Mouse (Mus musculus) c-Kit-positive CD71-positive TER-119-positive erythroid progenitor cells, embryonic 14.5 days (primary cell): ENCODE measurements at regions not wholly inside any gene's neighbourhood (a gene's known extent, or its start where the extent isn't known, plus 50 kb on each side); places are given as distances from the start of the nearest gene placed in this dataset.

Experiments
- DNase-seq: peaks from one replicate; pipeline ENCODE4 v3.0.0-alpha.2; 2013; ENCODE audit warnings: low spot score

DNA sequence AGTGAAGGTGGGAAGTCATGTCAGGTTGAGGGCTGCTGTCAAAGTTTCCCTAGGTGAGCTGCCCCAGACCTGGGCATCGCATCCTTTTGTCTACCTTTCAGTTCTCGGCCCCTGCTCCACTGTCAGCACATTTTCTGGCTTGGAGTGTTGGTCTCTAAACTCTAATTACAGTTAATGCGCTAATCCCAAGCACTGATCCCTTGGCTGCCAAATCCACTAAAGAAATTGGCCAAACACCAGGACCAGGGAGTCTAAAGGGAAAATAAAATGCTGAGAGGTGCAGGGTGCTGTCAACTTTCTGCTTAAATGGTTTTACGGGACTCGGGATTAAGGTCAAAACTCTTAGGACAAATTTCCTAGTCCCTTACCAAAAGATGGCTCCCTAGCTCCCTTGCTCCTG is 450.3 kb upstream of the Adamts9 start:
- no peak for DNase-seq

DNA sequence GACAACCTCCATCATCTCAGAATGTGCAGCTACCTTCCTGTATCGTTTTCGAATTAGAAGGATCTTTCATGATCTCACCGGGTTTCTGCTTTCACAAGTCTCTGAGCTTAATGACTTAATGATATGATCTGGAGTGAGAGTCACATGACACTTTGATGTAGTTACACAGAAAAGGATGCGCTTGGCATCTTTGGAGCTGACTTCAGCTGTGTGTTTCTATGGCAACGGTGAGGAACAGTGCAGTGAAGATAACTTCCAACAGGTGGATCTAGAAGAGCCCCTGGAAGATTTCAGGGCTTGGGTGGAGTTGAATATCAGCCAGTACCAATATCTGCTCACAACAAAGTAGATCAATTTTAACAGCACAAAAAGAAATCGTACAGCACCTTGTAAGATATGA is 449.1 kb upstream of the Adamts9 start:
- no peak for DNase-seq

DNA sequence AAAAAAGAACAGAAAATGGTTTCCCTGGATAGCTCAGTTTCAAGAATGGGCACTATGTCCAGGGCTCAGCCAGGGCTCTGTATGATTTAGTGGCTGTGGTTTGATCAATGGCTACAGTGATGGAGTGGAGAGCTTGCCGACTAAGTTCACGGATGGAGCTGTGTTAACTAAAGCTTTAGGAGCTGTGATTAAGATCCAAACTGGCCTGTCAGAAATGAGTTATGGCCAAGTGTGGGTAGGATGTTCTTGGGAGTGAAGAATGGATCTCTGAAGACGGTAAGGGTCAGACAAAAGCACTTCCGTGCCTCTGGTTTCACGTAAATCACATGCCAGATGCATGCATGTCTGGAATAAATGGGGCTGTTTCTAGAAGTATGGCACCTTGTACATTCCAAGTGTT is 447.9 kb upstream of the Adamts9 start:
- no peak for DNase-seq

DNA sequence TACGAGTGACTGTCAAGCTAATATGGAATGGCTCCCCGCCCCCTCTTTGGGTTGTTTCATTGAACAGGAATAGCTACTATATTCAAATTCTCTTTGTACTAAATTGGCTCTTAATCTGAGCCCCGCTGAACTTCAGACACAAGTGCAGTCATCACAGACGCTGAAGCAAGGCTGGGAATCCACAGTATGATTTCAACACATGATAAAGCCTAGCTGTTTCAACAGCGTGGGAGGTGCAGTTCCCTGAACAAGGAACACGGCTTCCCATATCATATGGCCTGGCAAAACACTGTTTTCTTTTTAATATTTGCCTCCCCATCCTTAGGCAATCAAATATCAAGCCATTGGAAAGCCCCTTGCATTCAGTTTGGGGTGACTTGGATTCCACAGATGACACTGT is 428.0 kb upstream of the Adamts9 start:
- no peak for DNase-seq

DNA sequence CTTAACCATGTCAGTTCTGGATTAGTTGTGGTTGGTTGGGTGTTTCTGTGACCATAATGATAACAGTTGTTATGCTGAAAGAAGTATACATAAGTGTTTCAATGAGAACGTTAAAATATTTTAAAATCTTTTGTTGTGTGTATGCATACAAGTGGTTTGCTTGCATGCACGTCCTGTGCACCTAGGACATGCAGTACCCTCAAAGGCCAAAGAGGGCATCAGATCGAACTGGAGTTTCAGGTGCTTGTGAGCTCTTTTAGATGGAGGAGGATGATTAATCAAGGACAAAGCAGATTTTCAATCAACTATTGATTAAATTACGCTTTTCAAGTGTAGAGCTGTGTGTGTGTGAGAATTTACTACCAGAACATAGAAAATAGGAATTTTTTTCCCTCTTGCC is 420.6 kb upstream of the Adamts9 start:
- DNase-seq: no peak

DNA sequence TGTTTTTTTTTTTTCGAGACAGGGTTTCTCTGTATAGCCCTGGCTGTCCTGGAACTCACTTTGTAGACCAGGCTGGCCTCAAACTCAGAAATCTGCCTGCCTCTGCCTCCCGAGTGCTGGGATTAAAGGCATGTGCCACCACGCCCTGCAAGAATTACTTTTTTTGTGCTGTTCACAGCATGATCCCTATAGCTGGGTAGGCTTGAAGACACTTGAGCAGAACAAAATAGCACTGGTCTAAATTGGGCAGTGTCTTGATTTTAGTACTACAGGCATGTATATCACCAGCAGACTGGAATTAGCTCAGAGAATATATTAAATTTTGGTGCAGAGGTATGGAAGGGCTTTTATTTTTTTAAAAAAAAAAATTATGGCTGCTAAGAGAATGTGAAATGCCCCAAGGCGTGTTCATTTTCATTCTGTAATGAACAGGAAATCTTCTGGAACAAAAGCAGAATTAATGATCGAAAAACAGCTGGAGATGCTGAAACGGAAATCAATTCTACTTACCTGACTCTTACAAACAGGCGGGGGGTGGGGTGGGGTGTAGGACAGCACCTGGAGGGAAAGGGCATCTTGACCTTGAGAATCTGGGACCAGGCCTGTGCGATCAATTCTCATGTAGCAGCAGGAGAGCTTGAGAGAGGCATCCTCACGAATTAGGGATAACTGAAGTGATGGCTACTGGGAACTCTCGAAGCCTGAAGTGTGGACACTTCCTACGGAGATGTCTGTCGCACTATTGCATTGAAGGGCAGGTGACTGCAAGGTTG is 410.2 kb upstream of the Adamts9 start:
- no peak for DNase-seq

DNA sequence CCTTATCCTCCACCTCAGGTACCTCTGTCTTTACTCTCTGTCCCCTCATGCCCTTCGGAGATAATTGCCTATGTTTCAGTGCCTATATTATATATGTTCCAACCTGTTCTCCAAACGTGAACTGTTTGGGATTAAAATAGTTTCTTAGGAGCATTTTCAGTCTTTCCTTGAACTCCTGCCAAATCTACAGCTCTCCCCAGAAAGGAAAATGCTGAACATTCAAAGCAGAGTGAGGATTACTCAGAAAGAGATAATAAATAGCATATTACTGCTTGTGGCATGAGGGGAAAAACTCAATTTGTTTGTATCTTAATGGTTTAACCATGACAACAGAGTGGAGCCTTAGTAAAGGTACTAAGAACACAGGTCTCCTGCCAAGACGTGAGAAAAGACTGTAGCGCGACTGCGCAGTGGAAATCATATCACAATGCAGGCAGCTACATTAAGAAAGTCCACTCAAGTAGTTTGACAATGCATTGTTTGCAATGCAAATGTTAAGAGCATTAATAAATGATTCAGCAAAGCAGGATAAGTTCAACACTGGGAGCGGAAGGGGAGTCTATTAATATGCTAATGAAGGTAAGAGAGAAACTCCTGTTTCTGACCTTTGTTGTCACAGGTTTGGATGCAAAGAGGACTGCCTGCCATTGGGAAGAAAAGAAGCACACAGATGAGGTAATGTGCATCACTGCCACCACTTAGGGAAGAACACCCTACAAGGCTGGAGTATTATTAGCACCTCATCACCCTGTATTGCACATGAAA is 406.8 kb upstream of the Adamts9 start:
- no peak for DNase-seq

DNA sequence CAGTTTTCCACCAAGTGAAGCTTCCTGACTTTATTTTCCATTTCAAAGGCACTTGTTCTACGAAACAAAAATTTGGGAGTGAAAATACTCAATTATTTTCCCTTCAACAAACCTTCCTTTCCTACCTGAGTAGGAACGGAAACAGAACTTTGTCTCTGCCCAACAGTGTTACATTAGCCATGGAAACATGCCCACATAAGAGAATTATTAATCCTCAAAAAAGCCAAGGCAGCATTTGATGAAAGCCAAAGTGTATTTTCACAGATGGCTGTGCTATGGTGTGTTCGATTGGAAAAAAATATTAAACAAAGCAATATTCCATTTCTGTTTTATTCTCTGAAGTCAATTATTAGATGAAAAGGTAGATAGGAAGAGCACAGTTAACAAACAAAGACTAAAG is 404.8 kb upstream of the Adamts9 start:
- DNase-seq: no peak

DNA sequence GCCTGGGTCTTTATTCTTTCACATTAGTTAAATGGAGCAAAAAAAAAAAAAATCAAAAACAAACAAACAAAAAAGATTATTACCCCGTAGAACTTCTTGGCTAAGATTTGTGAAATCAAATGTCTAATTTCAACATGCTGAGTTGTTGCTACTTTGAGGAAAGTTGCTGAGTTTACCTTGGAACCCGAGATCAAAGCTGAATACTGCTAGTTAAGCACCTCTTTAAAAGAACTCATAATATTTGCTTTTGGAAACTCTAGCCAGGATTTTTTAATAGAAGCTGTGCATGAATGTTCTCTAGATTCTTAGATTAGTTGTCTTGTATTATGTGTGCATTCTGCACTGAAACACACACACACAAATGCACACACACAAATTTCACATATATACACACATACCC is 385.4 kb upstream of the Adamts9 start:
- DNase-seq: no peak

DNA sequence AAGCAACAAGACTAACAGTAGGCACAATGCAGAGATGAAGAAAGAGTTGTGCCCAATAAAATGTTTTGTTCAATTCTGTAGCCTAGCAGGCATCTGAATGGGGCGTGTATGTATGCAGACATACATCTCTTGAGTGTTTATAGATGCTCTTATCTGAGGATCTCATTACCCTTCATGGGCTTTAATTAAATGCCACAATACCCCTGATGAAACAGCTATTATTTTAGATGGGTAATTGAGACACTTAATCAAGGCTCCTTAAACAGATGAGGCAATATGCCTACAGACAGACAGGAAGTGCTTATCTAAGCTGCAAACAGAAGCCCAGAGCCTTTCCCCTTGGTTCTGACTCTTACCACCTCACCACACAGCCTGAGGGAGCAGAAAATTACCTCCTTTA is 384.6 kb upstream of the Adamts9 start:
- no peak for DNase-seq

DNA sequence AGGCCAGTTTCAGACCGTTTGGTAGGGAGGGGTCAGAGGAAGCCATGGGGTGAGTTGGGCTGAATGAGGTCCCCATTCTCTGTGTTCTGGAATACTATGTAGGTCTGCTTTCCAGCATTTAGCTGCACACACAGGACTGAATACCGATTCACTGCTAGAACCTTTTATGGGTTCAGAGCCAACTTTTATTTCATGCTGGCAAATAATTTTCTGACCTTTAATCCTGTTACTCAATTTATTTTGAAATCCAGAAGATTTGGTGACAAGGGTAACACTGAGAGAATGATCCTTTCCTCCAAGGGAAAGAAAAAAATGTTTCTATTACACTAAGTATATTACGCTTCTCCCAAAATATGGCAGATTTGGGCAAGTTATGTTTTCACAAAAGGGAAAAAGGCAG is 380.6 kb upstream of the Adamts9 start:
- DNase-seq: no peak

DNA sequence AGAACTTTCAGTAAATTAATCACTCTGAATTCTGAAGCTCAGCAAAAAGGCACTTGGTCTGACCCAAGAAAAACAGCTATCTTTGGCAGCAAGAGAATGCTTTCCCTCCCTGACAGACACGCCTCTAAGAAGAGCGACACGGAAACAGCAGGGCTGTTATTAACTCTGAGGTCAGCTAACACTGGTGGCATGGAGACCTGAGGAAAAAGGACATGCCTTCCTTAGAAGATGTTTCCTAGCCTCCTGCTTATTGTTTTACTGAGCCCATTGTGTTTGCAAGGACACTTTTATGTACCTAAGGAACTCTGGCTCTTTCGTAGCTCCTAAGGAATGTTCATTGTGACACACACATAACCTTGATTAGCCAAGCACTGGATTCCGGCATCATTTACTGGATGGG is 371.3 kb upstream of the Adamts9 start:
- no peak for DNase-seq

DNA sequence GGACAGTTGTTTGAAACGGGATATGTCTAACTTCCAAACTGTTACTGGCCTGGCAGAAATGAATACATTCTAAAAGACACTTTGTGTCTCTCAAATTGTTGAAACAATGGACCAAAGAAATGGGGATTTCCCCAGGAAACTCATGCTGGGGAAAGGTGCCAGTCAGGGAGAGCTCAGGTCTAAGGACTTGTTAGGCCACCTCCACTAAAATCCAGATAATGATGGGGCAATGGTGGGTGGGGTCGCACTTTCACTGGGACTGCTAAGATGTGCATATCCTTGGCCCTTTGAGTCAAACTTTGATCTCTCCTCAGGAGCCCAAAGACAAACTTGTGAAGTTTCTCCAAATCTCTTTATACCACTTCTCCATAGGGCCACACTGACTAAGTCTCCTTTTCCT is 361.9 kb upstream of the Adamts9 start:
- DNase-seq: no peak

DNA sequence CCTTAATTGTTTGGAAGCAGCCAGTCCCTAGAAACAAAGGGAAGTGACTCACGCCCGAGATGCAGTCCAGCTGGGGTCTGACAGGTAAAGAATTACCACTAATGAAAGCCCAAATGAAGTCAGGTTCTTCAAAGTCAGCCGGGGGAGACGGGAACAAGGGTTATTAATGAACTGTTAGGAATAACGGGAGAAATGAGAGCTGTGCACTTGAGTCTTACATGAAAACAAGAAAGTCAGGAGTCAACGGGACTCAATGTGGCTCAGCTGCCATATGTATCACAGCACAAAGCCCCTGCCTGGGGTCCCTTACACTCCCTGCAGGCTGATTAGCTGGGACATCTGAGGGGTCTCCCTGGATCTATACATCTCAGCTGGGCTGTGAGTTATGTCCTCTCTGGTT is 354.7 kb upstream of the Adamts9 start:
- no peak for DNase-seq

DNA sequence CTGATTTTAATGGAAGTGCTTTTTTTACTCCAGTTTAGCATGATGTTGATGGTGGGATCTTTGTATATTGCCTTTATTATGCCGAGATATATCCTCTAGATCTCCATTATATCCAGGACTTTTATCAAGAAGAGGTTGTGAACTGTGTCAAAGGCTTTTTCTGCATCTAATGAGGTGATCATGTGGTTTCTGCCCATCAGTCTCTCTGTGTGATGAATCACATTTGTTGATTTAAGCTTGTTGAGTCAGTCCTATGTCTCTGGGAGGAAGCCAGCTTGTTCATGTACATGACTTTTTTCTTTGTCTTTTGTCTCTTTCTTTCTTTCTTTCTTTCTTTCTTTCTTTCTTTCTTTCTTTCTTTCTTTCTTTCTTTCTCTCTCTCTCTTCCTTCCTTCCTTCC is 348.4 kb upstream of the Adamts9 start:
- DNase-seq: no peak

DNA sequence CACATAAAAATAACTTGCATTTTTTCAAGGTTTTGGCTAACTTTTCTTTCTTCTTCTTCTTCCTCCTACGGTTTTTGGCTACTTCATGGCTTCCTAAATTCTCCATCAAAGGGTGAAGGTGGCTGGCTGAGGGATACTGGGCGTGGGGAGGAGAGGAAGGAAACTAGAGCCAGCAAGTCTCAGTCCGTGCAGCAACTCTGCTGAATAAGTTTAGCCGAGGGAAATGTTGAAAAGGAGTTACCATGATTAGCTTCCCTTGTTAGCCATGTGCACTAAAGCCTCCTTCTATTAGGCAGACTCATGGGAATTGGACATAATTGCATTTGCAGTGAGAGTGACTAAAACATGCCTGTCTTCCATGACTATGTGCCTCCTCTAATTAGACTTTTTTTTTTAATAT is 345.1 kb upstream of the Adamts9 start:
- no peak for DNase-seq

DNA sequence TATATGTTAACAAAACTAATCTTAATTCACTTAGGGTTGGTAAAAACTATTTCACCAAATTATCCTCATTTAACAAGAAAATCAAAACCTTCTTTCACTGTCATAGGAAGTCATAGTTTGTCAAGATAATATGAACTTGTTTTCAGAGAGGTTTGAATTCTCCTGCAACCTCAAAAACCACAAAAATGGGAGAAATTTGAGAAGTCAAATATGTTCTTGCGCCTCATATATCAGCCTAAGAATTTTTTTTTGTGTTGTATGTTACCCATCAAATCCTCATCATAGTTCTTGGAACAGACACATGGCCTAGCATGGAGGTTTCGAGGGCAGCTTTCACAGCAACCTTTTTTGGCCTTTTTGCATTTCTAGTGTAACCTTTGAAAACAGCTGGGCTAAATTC is 342.5 kb upstream of the Adamts9 start:
- no peak for DNase-seq

DNA sequence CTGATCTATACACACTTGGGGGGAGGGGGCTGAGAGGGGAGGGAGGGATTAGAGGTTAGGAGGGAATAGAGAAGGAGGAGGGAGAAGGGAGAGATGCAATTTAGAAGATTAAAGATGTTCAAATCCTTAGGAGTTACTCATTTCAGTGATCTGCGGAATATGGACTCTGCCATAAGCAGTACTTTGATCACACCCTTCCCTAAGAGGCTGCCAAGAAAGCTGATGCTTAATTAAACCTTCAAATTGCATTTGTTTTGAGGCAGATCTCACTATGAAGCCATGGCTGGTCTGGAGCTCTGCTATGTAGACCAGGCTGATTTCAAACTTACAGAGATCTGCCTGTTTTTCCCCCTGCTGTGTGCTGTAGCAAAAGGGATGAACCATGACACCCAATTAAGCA is 338.2 kb upstream of the Adamts9 start:
- no peak for DNase-seq

DNA sequence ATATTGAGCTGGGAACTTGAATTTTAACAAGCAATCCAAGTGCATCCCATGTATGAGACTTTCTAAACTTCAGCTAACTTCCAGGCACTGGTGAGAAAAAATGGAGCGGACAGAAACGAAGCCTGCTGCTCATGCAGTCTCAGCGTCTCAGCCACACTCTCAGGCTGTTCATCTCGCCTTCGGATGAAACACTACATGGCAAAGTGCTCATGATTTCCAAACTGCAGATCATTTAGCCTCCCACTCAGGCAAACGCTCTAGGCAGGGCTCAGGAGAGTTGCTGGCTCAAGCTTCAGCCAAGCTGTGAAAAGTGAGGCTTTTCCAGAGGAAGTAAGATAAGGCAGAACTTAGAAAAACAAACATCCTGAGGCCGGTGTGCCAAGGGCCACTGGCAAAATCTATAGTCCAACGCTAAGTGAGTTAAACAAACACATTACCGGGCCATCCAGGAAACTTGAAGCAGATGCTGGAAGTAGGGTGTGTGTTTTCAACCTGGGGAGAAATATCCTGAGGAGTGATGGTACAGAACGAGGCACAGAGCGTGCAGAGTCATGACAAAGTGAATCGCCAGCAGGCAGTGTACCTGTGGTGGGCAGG is 330.7 kb upstream of the Adamts9 start:
- no peak for DNase-seq

DNA sequence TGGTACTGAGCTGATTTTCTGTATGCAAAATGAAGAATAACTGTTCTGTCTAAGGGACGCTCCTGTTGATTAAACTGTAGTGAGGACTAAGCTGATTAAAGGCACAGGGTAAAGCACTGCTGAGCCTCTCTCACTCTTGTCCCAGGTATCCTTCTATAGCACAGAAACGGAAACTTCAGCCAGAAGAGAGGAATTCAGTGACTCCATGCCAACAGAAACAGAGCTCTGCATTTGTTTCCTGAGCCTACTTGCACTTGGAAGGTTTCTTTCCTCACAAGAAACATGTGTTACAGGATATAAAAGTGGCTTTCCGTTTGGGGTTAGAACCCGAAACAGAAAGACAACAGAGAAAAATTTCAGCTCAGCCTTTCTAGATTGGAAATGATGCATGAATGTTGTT is 328.9 kb upstream of the Adamts9 start:
- DNase-seq: no peak

DNA sequence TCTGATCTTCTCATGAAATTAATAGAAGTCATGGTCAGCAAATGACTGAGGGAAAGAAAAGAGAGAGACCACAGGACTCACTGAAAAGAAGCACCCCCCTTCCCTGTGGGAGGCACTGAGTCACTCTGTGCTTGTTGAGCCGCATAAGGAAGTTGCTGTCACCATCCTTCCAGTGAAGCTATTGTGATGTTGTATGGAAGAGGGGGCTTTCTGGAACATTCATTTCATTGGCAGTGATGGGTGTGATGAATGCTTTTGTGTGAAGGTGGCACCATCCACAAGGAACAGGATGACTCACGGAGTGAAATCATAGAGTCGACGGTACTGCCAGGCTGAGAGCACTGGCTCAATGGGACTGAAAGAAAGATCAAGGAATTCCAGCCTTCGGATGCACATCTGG is 323.5 kb upstream of the Adamts9 start:
- no peak for DNase-seq

DNA sequence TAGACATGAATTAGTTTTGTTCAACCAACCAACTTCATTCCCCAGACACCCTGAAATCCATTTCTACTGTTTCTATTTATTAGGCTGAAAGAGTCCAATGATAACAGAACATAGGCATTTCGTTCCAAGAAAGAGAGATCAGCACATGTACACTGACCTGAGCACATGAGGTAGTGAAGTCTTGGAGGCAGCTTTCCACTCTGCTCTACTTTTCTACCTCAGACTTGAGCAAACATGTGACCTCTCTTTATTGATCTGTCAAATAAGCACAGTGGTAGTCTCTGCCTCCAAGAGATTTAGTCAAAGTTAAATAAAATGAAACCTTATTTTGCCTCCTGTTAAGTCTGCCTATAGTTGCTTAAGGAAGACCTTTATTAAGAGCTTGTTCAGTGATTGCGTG is 321.9 kb upstream of the Adamts9 start:
- DNase-seq: no peak

DNA sequence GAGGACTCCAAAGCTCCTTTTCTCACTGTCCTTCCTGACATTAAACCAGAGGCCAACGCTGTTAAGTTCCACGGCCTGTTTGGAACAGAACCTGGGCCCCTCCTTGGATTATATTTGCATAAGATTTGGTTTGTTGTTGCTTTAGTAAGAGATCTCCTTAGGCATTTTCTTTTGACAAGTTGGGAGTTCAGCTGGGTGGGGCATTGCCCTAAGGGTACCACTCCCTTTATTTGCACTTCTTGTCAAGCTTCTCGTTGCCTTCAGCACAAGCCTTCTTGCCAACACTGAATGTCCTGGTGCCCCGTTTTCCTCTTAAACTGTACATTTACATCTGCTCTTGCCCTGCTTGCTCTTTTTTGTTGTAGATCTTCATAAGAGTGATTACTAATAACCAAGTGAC is 317.5 kb upstream of the Adamts9 start:
- no peak for DNase-seq
